Mouse (Mus musculus): Measurements from ENCODE around the gene Golga4. TPM values are rescaled to one million over a fixed set of nuclear protein-coding genes. Genes with fewer than 3 reads are reported as not detected.
A peak's percentile ranks its signal among the peaks of the same experiment; 100 is the strongest.
"Not testable (repeated sequence)": the region's sequence is repeated elsewhere in the genome, so short reads cannot be mapped to it uniquely, and the experiment has no call there.

The Golga4 gene
- total RNA-seq, 2 experiments from 2014 or later, result 48.5 to 87.3 TPM

GRCm38 (mm10) chr9:118570865-118571264, 64.8 kb downstream of the Golga4 start:
- ATAC-seq (replicated peaks; ENCODE audit: low FRiP score, low TSS enrichment, poor library complexity, severe bottlenecking), result no peak

GRCm38 (mm10) chr9:118571701-118572100, 65.6 kb downstream of the Golga4 start:
- no peak for ATAC-seq (replicated peaks; ENCODE audit: low FRiP score, low TSS enrichment, poor library complexity, severe bottlenecking)

- ATAC-seq (replicated peaks; ENCODE audit: low FRiP score, low TSS enrichment, poor library complexity, severe bottlenecking), result no peak
These were observed 68.8 kb downstream of the Golga4 start for GRCm38 (mm10) chr9:118574911-118575310.

GRCm38 (mm10) chr9:118580371-118580770, 74.3 kb downstream of the Golga4 start:
- no peak for ATAC-seq (replicated peaks; ENCODE audit: low FRiP score, low TSS enrichment, poor library complexity, severe bottlenecking)

- ATAC-seq (replicated peaks; ENCODE audit: low FRiP score, low TSS enrichment, poor library complexity, severe bottlenecking), result no peak
These were observed 76.7 kb downstream of the Golga4 start for GRCm38 (mm10) chr9:118582757-118583156.

- ATAC-seq (replicated peaks; ENCODE audit: low FRiP score, low TSS enrichment, poor library complexity, severe bottlenecking), result no peak
These were observed 78.8 kb downstream of the Golga4 start for GRCm38 (mm10) chr9:118584838-118585237.

GRCm38 (mm10) chr9:118585998-118586397, 79.9 kb downstream of the Golga4 start:
- peak; percentile 60 for ATAC-seq (replicated peaks; ENCODE audit: low FRiP score, low TSS enrichment, poor library complexity, severe bottlenecking)

- ATAC-seq (replicated peaks; ENCODE audit: low FRiP score, low TSS enrichment, poor library complexity, severe bottlenecking), result no peak
These were observed 81.0 kb downstream of the Golga4 start for GRCm38 (mm10) chr9:118587115-118587514.

- no peak for ATAC-seq (replicated peaks; ENCODE audit: low FRiP score, low TSS enrichment, poor library complexity, severe bottlenecking)
These were observed 83.2 kb downstream of the Golga4 start for GRCm38 (mm10) chr9:118589249-118589648.

GRCm38 (mm10) chr9:118590230-118590629, 84.2 kb downstream of the Golga4 start:
- ATAC-seq (replicated peaks; ENCODE audit: low FRiP score, low TSS enrichment, poor library complexity, severe bottlenecking), result peak; percentile 33

GRCm38 (mm10) chr9:118591633-118592032, 85.6 kb downstream of the Golga4 start:
- ATAC-seq (replicated peaks; ENCODE audit: low FRiP score, low TSS enrichment, poor library complexity, severe bottlenecking), result no peak

GRCm38 (mm10) chr9:118592585-118593249, 86.7 kb downstream of the Golga4 start:
- ATAC-seq (replicated peaks; ENCODE audit: low FRiP score, low TSS enrichment, poor library complexity, severe bottlenecking), result peak; percentile 73

- ATAC-seq (replicated peaks; ENCODE audit: low FRiP score, low TSS enrichment, poor library complexity, severe bottlenecking), result no peak
These were observed 87.4 kb downstream of the Golga4 start for GRCm38 (mm10) chr9:118593443-118593842.

- ATAC-seq (replicated peaks; ENCODE audit: low FRiP score, low TSS enrichment, poor library complexity, severe bottlenecking), result no peak
These were observed 90.7 kb downstream of the Golga4 start for GRCm38 (mm10) chr9:118596767-118597166.

- ATAC-seq (replicated peaks; ENCODE audit: low FRiP score, low TSS enrichment, poor library complexity, severe bottlenecking), result not testable (repeated sequence)
These were observed 94.3 kb downstream of the Golga4 start for GRCm38 (mm10) chr9:118600393-118600792.

- ATAC-seq (replicated peaks; ENCODE audit: low FRiP score, low TSS enrichment, poor library complexity, severe bottlenecking), result peak; percentile 77
These were observed 96.5 kb downstream of the Golga4 start for GRCm38 (mm10) chr9:118602576-118602975.

- ATAC-seq (replicated peaks; ENCODE audit: low FRiP score, low TSS enrichment, poor library complexity, severe bottlenecking), result peak; percentile 34; the same call in 1 of the 2 replicates
These were observed 100.2 kb downstream of the Golga4 start, which contains the start of gene Itga9 for GRCm38 (mm10) chr9:118606148-118606816. Itga9 (plus strand) TSS chr9:118606690.

- ATAC-seq (replicated peaks; ENCODE audit: low FRiP score, low TSS enrichment, poor library complexity, severe bottlenecking), result no peak; the same call in 1 of the 2 replicates
These were observed 100.8 kb downstream of the Golga4 start for GRCm38 (mm10) chr9:118606817-118607371.

GRCm38 (mm10) chr9:118607701-118608401, 101.8 kb downstream of the Golga4 start:
- no peak for ATAC-seq (replicated peaks; ENCODE audit: low FRiP score, low TSS enrichment, poor library complexity, severe bottlenecking)

- ATAC-seq (replicated peaks; ENCODE audit: low FRiP score, low TSS enrichment, poor library complexity, severe bottlenecking), result no peak
These were observed 102.5 kb downstream of the Golga4 start for GRCm38 (mm10) chr9:118608556-118608955.

Measured in megakaryocyte-erythroid progenitor cell, adult 5-6 weeks (primary cell).